Mouse (Mus musculus): ENCODE data around the gene Snapc4.

- TF ChIP-seq USF2 (conservative IDR thresholded peaks at IDR 0.05; ENCODE audit: low read depth, low read length) (no peak), CTCF (conservative IDR thresholded peaks at IDR 0.05 in 1 of 2, IDR thresholded peaks at IDR 0.05 in 1 of 2; ENCODE audit: low read depth in 2 of 2, low read length in 2 of 2) (no peak), POLR2A (IDR thresholded peaks at IDR 0.05; ENCODE audit: low read depth, low read length) (no peak), PAX5 (IDR thresholded peaks at IDR 0.05; ENCODE audit: low read length) (no peak), NRF1 (IDR thresholded peaks at IDR 0.05; ENCODE audit: low read depth, low read length) (no peak), MAX (IDR thresholded peaks at IDR 0.05; ENCODE audit: low read length) (no peak), MEF2A (IDR thresholded peaks at IDR 0.05; ENCODE audit: borderline replicate concordance, low read depth, low read length) (no peak), NELFE (IDR thresholded peaks at IDR 0.05; ENCODE audit: low read depth, low read length) (no peak), USF1 (IDR thresholded peaks at IDR 0.05; ENCODE audit: low read depth, low read length) (no peak), POLR2AphosphoS2 (IDR thresholded peaks at IDR 0.05; ENCODE audit: low read depth, low read length) (no peak)
Observed at GRCm38 (mm10) chr2:26341510-26341981, 38.9 kb downstream of the Snapc4 start.
